ENCODE assay signal across 8 mouse cellular contexts in the genomic region with DNA sequence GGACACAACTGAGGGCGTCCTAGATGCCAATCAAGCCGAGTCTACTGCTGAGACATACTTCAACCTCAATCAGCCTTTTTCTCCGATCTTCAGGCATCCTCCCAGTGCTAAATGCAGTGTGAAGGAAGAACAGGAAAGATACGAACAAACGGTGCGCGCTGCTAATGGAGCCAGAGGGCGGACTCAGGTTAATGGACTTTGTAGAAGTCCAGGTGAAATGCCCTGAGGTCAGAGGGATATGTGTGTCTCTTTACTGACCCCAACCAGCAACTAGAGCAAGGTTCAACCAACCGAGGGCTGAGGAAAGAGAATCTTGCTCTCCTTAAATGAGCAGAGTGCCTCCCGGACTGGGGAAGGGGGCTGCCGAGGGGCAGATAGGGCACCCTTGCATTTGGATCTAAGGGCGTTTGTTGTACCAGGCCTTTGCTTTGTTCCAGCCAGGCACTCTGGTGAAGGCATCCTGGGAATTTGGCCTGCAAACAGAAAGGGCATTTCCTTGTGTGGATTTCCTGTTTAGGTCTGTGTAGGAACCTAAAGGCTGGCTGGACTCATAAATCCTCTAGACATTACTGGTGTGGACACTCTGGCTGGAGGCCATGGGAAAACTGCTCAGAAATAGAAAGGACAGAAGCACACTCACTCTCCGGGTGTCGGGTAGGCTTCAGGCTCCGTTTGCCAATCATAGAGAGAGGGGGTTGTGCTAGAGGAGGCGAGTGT.
DNase-seq lines count a peak whose midpoint lies in the region; ATAC-seq lines count a peak whose summit lies in the region.

No protein-coding gene starts in this region.

- DNase-seq in forebrain, embryonic 14.5 days (ENCODE audit: low spot score), result no peak
- DNase-seq in lung, postnatal 14 days, result peak; percentile 71
- no peak for DNase-seq in left cerebral cortex, adult 9 months (ENCODE audit: low spot score in 2 of 2)
- no peak for DNase-seq in layer of hippocampus, postnatal 25 days (ENCODE audit: extremely low spot score in 1 of 2, low spot score in 1 of 2)
- no peak for DNase-seq in T-cell, adult 2 months (ENCODE audit: low spot score)

- no peaks in the 10 kb centered on the region for H3K9me3 ChIP-seq in forebrain, embryonic 14.5 days (replicated peaks; ENCODE audit: control insufficient read depth, low read length)
- no peaks in the 10 kb centered on the region for H3K9me3 ChIP-seq in forebrain, embryonic 15.5 days
- no peaks in the 10 kb centered on the region for H3K9me3 ChIP-seq in embryonic facial prominence, embryonic 15.5 days (replicated peaks)
- H3K9me3 ChIP-seq in kidney, embryonic 15.5 days (replicated peaks), result no peaks in the 10 kb centered on the region

- H3K4me2 ChIP-seq in forebrain, embryonic 14.5 days (ENCODE audit: low read length), result no peak overlapping the region
- no peak overlapping the region for H3K4me2 ChIP-seq in forebrain, embryonic 15.5 days (replicated peaks)
- H3K4me2 ChIP-seq in embryonic facial prominence, embryonic 15.5 days (replicated peaks), result no peak overlapping the region
- H3K4me2 ChIP-seq in kidney, embryonic 15.5 days, result peak overlapping the region; percentile 37

- 89% methylated on average over 16 of the region's 16 CpGs for WGBS in forebrain, embryonic 14.5 days
- WGBS in forebrain, embryonic 15.5 days, result 86% methylated on average over 16 of the region's 16 CpGs
- 54% methylated on average over 16 of the region's 16 CpGs for WGBS in embryonic facial prominence, embryonic 15.5 days
- 38% methylated on average over 16 of the region's 16 CpGs for WGBS in kidney, embryonic 15.5 days

- H3K27me3 ChIP-seq in forebrain, embryonic 14.5 days (replicated peaks; ENCODE audit: control insufficient read depth, insufficient read depth, low read length), result no peaks in the 10 kb centered on the region
- H3K27me3 ChIP-seq in forebrain, embryonic 15.5 days, result no peaks in the 10 kb centered on the region
- H3K27me3 ChIP-seq in embryonic facial prominence, embryonic 15.5 days, result no peaks in the 10 kb centered on the region
- no peaks in the 10 kb centered on the region for H3K27me3 ChIP-seq in kidney, embryonic 15.5 days

- H3K9ac ChIP-seq in forebrain, embryonic 14.5 days (ENCODE audit: low read length), result no peak overlapping the region
- H3K9ac ChIP-seq in forebrain, embryonic 15.5 days (replicated peaks), result no peak overlapping the region
- H3K9ac ChIP-seq in embryonic facial prominence, embryonic 15.5 days, result no peak overlapping the region
- no peak overlapping the region for H3K9ac ChIP-seq in kidney, embryonic 15.5 days

- H3K27ac ChIP-seq in forebrain, embryonic 14.5 days (ENCODE audit: low read depth, low read length), result peak overlapping the region; percentile 21; the same call in 1 of the 2 replicates
- H3K27ac ChIP-seq in forebrain, embryonic 15.5 days (replicated peaks), result no peak overlapping the region
- 0 out of 2 replicates have a peak overlapping the region, but pooled peaks have one; percentile 55 for H3K27ac ChIP-seq in embryonic facial prominence, embryonic 15.5 days (replicated peaks)
- H3K27ac ChIP-seq in kidney, embryonic 15.5 days, result peak overlapping the region; percentile 88

- no peak overlapping the region for H3K4me3 ChIP-seq in forebrain, embryonic 14.5 days (ENCODE audit: low read depth, low read length)
- H3K4me3 ChIP-seq in forebrain, embryonic 15.5 days, result no peak overlapping the region
- no peak overlapping the region for H3K4me3 ChIP-seq in embryonic facial prominence, embryonic 15.5 days (replicated peaks)
- H3K4me3 ChIP-seq in kidney, embryonic 15.5 days (replicated peaks), result no peak overlapping the region

- ATAC-seq in forebrain, embryonic 14.5 days, result no peak
- ATAC-seq in forebrain, embryonic 15.5 days (replicated peaks), result no peak
- no peak for ATAC-seq in embryonic facial prominence, embryonic 15.5 days (ENCODE audit: insufficient number of reproducible peaks, low FRiP score, low TSS enrichment, low read depth)
- peak; percentile 90 for ATAC-seq in kidney, embryonic 15.5 days (replicated peaks; ENCODE audit: low FRiP score)

- H3K36me3 ChIP-seq in forebrain, embryonic 14.5 days (ENCODE audit: control insufficient read depth, insufficient read depth, low read length), result no peaks in the 10 kb centered on the region
- no peaks in the 10 kb centered on the region for H3K36me3 ChIP-seq in forebrain, embryonic 15.5 days
- no peaks in the 10 kb centered on the region for H3K36me3 ChIP-seq in embryonic facial prominence, embryonic 15.5 days
- H3K36me3 ChIP-seq in kidney, embryonic 15.5 days, result no peaks in the 10 kb centered on the region

- H3K4me1 ChIP-seq in forebrain, embryonic 14.5 days (ENCODE audit: control insufficient read depth, insufficient read depth, low read length), result no peaks in the 10 kb centered on the region
- H3K4me1 ChIP-seq in forebrain, embryonic 15.5 days, result no peaks in the 10 kb centered on the region
- H3K4me1 ChIP-seq in embryonic facial prominence, embryonic 15.5 days, result 0 out of 2 replicates have a peak, but pooled peaks cover 7% of the 10 kb centered on the region
- peaks cover 20% of the 10 kb centered on the region for H3K4me1 ChIP-seq in kidney, embryonic 15.5 days
